Mouse (Mus musculus) hindbrain, embryonic 14.5 days (tissue): Measurements from ENCODE around the gene Fam169b. TPM values are rescaled to one million over a fixed set of nuclear protein-coding genes. Genes with fewer than 3 reads are reported as not detected.

Source experiments
- ATAC-seq: fragments of 200-750 bp; cut with Nextera tagmentation; 2 replicates; pipeline ENCODE4 v1.8.0; 2017; ENCODE audit warnings: moderate number of reproducible peaks, mild to moderate bottlenecking, moderate TSS enrichment, moderate library complexity; ENCODE audit not compliant: low FRiP score
- DNase-seq: peaks from one replicate; pipeline ENCODE4 v3.0.0-alpha.2; 2015; ENCODE audit warnings: low spot score
- H3K27ac ChIP-seq: fragments of 300-500 bp; sonication (generic); 2 replicates; pipeline ENCODE4 v1.5.1; 2014; ENCODE audit warnings: mild to moderate bottlenecking, moderate library complexity
- H3K27me3 ChIP-seq: fragments of 300-500 bp; sonication (generic); 2 replicates; pipeline ENCODE4 v1.6.1; 2014; ENCODE audit warnings: mild to moderate bottlenecking, low read length, mixed read lengths; ENCODE audit not compliant: control insufficient read depth, insufficient read depth
- H3K36me3 ChIP-seq: fragments of 300-500 bp; sonication (generic); replicated peaks from 2 replicates; pipeline ENCODE4 v1.6.1; 2014; ENCODE audit not compliant: control insufficient read depth, insufficient read depth
- H3K4me1 ChIP-seq: fragments of 300-500 bp; sonication (generic); replicated peaks from 2 replicates; pipeline ENCODE4 v1.6.1; 2014; ENCODE audit warnings: antibody characterized with exemption, low read length, mixed read lengths; ENCODE audit not compliant: control insufficient read depth, insufficient read depth
- H3K4me2 ChIP-seq: fragments of 300-500 bp; sonication (generic); replicated peaks from 2 replicates; pipeline ENCODE4 v1.6.1; 2014; ENCODE audit warnings: mild to moderate bottlenecking, moderate library complexity
- H3K4me3 ChIP-seq: fragments of 300-500 bp; sonication (generic); replicated peaks from 2 replicates; pipeline ENCODE4 v1.5.1; 2014; ENCODE audit warnings: mild to moderate bottlenecking, low read length
- H3K9ac ChIP-seq: fragments of 300-500 bp; sonication (generic); 2 replicates; pipeline ENCODE4 v1.6.1; 2014
- H3K9me3 ChIP-seq: fragments of 300-500 bp; sonication (generic); 2 replicates; pipeline ENCODE4 v1.6.1; 2016; ENCODE audit warnings: low read length; ENCODE audit not compliant: control insufficient read depth
- WGBS: fragments of 180-500 bp; shearing (Covaris S2); extraction: QIAGEN DNeasy Blood & Tissue Kit; methylation state at CpG from one replicate; pipeline ENCODE4 v1.1.7; 2014; 5-methylcytosine and 5-hydroxymethylcytosine counted together
- polyA plus RNA-seq: library from polyadenylated mRNA; unstranded; fragments of >200 nt; fragmentation: Nextera tagmentation; extraction: Ambion mirVana; gene quantifications from 2 replicates; pipeline ENCODE4 v1.2.1, GENCODE M21; 2014

Fam169b gene
- polyA plus RNA-seq, 1 experiment from 2014 or later: 0.17 TPM

- H3K36me3 ChIP-seq: no peaks in the 10 kb centered on the region
- no peaks in the 10 kb centered on the region for H3K27me3 ChIP-seq
- no peak overlapping the region for H3K4me2 ChIP-seq
- WGBS: 83% methylated on average over 14 of the region's 14 CpGs
- no peak overlapping the region for H3K4me3 ChIP-seq
- no peak for DNase-seq
- no peak overlapping the region for H3K9ac ChIP-seq
- H3K9me3 ChIP-seq: no peaks in the 10 kb centered on the region
- no peak overlapping the region for H3K27ac ChIP-seq
- H3K4me1 ChIP-seq: no peaks in the 10 kb centered on the region
- no peak for ATAC-seq
Measured at GRCm38 (mm10) chr7:68320078-68320810, 46.6 kb downstream of the Fam169b start.

- DNase-seq (no peak), ATAC-seq (no peak)
- Histone ChIP-seq H3K9ac (no peak overlapping the region), H3K4me1 (no peaks in the 10 kb centered on the region), H3K27me3 (no peaks in the 10 kb centered on the region), H3K4me3 (no peak overlapping the region), H3K4me2 (no peak overlapping the region), H3K9me3 (no peaks in the 10 kb centered on the region), H3K36me3 (no peaks in the 10 kb centered on the region), H3K27ac (no peak overlapping the region)
- 86% methylated on average over 6 of the region's 6 CpGs for whole genome bisulfite sequencing
Measured at GRCm38 (mm10) chr7:68323051-68323450, 49.4 kb downstream of the Fam169b start.

- no peak for DNase-seq
- 85% methylated on average over 7 of the region's 7 CpGs for WGBS
Measured at GRCm38 (mm10) chr7:68326190-68326722, 52.6 kb downstream of the Fam169b start.

GRCm38 (mm10) chr7:68329000-68329399 is 55.4 kb downstream of the Fam169b start:
- H3K27me3 ChIP-seq: no peaks in the 10 kb centered on the region
- no peak overlapping the region for H3K4me2 ChIP-seq
- no peak for ATAC-seq
- H3K4me3 ChIP-seq: no peak overlapping the region
- no peaks in the 10 kb centered on the region for H3K36me3 ChIP-seq
- WGBS: 81% methylated on average over 9 of the region's 9 CpGs
- H3K9ac ChIP-seq: no peak overlapping the region
- no peak for DNase-seq
- no peaks in the 10 kb centered on the region for H3K9me3 ChIP-seq
- no peaks in the 10 kb centered on the region for H3K4me1 ChIP-seq
- H3K27ac ChIP-seq: no peak overlapping the region

More at GRCm38 (mm10) chr7:68326190-68326722, 52.6 kb downstream of the Fam169b start:
- Histone ChIP-seq H3K27me3 (no peaks in the 10 kb centered on the region), H3K9ac (no peak overlapping the region), H3K4me1 (no peaks in the 10 kb centered on the region), H3K27ac (no peak overlapping the region), H3K9me3 (no peaks in the 10 kb centered on the region), H3K4me3 (no peak overlapping the region), H3K36me3 (no peaks in the 10 kb centered on the region), H3K4me2 (no peak overlapping the region)
- ATAC-seq: no peak

GRCm38 (mm10) chr7:68332799-68333198 is 59.2 kb downstream of the Fam169b start:
- Histone ChIP-seq H3K27me3 (no peaks in the 10 kb centered on the region), H3K36me3 (no peaks in the 10 kb centered on the region), H3K4me2 (no peak overlapping the region), H3K4me3 (no peak overlapping the region), H3K9me3 (no peaks in the 10 kb centered on the region), H3K27ac (no peak overlapping the region), H3K9ac (no peak overlapping the region), H3K4me1 (no peaks in the 10 kb centered on the region)
- no peak for DNase-seq
- WGBS: 95% methylated on average over 6 of the region's 6 CpGs
- no peak for ATAC-seq

GRCm38 (mm10) chr7:68337080-68337781 is 63.6 kb downstream of the Fam169b start:
- Histone ChIP-seq H3K27me3 (no peaks in the 10 kb centered on the region), H3K27ac (no peak overlapping the region), H3K4me3 (no peak overlapping the region), H3K9me3 (no peaks in the 10 kb centered on the region), H3K4me2 (no peak overlapping the region), H3K36me3 (no peaks in the 10 kb centered on the region), H3K4me1 (no peaks in the 10 kb centered on the region), H3K9ac (no peak overlapping the region)
- WGBS: 84% methylated on average over 8 of the region's 8 CpGs
- DNase-seq (no peak), ATAC-seq (no peak)

GRCm38 (mm10) chr7:68338680-68339079 is 65.0 kb downstream of the Fam169b start:
- no peaks in the 10 kb centered on the region for H3K36me3 ChIP-seq
- no peaks in the 10 kb centered on the region for H3K9me3 ChIP-seq
- 45% methylated on average over 6 of the region's 6 CpGs for WGBS
- ATAC-seq: no peak
- H3K4me1 ChIP-seq: no peaks in the 10 kb centered on the region
- no peaks in the 10 kb centered on the region for H3K27me3 ChIP-seq
- H3K4me3 ChIP-seq: no peak overlapping the region
- H3K27ac ChIP-seq: no peak overlapping the region
- no peak for DNase-seq
- H3K9ac ChIP-seq: no peak overlapping the region
- H3K4me2 ChIP-seq: no peak overlapping the region

- H3K4me3 ChIP-seq: no peak overlapping the region
- no peaks in the 10 kb centered on the region for H3K9me3 ChIP-seq
- WGBS: 48% methylated on average over 5 of the region's 5 CpGs
- no peak overlapping the region for H3K9ac ChIP-seq
- no peak overlapping the region for H3K27ac ChIP-seq
- H3K4me1 ChIP-seq: no peaks in the 10 kb centered on the region
- H3K27me3 ChIP-seq: no peaks in the 10 kb centered on the region
- ATAC-seq (no peak), DNase-seq (no peak)
- no peak overlapping the region for H3K4me2 ChIP-seq
- no peaks in the 10 kb centered on the region for H3K36me3 ChIP-seq
Measured at GRCm38 (mm10) chr7:68344561-68344960, 70.9 kb downstream of the Fam169b start.

GRCm38 (mm10) chr7:68345963-68346362 is 72.3 kb downstream of the Fam169b start:
- no peaks in the 10 kb centered on the region for H3K9me3 ChIP-seq
- WGBS: 81% methylated on average over 10 of the region's 10 CpGs
- H3K4me2 ChIP-seq: no peak overlapping the region
- H3K4me1 ChIP-seq: no peaks in the 10 kb centered on the region
- H3K9ac ChIP-seq: no peak overlapping the region
- no peak overlapping the region for H3K27ac ChIP-seq
- no peaks in the 10 kb centered on the region for H3K36me3 ChIP-seq
- ATAC-seq (no peak), DNase-seq (no peak)
- H3K4me3 ChIP-seq: no peak overlapping the region
- no peaks in the 10 kb centered on the region for H3K27me3 ChIP-seq
